Mouse (Mus musculus) cerebellum, postnatal 36 days (tissue): ENCODE measurements around the gene Rps19.
"Not testable (repeated sequence)": the region's sequence is repeated elsewhere in the genome, so short reads cannot be mapped to it uniquely, and the experiment has no call there.

ENCODE experiments used
- DNase-seq, 2 experiments: peaks; one replicate each; pipeline ENCODE4 v3.0.0; 2021 to 2022; ENCODE audit warnings: mixed read lengths in 2 of 2

Gene Rps19

DNA sequence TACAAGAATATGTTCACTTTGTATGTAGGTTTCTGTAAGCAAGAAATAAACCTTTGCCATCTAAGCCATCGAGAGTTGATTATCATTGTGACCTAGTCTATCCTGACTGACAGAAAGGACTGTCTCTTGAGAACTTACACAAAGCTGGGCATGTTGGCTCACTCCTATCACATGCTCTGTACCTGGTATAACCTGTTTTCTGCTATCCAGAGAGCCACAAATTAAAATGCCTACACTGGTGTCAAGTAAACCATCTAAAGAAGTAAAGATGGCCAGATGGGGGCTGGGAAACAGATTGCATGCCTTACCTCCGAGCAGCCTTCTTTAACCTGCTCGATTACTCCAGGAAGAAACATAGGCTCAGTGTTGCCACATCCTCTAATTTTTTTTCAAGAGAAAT lies 6.6 kb upstream of the Rps19 start:
- no peak for DNase-seq

DNA sequence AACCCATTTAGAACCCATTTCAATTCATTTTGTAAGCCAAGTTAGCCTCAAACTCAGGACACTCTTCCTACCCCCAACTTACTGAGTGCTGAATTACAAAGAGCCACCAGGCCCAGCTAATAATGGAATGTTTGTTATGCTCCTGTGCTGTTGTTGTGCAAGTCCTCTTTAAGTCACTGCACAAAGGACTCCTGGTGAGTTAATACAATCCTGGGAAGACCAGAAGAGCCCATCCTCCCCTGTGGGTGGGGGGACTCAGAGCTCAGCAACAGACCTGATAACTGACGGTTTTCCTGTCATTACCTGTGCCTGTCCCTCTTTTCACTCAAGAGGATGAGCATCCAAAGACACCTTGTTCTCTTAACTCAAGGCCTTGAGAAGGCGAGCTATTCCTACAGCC lies 4.6 kb upstream of the Rps19 start:
- DNase-seq: no peak

DNA sequence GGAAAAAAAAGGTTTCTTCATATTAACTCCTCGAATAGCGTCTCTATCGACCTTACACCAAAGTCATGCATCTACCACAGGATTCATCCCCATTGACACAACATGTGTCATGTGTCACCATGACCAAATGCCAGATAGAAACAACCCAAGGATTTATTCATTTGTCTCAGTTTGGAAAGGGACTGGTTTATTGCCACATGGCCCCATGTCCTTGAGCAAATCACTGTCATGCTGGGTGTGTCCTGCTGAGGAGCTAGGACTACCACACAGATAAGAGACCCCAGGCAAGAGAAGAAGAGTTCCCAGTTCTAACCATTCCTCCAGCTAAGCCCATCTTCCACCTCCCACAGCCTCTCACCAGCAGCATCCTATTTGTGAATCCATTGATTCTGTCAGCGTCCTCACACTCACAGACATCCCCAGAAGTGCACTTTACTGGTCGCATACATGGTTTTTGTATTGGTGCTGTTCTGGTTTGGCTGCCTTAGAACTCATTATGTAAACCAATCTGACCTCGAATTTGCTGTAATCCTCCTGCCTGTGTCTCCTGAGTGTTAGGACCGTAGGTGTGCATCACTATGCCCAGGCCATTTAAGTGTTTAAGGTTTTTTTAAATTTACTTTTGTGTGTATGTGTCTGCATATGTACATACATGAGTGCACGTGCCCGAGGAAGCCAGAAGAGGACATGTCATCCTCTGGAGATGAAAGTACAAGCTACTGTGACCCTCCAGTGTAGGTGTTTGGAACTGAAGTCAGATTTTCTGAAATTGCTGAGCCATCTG lies 1.6 kb upstream of the Rps19 start:
- no peak for DNase-seq

DNA sequence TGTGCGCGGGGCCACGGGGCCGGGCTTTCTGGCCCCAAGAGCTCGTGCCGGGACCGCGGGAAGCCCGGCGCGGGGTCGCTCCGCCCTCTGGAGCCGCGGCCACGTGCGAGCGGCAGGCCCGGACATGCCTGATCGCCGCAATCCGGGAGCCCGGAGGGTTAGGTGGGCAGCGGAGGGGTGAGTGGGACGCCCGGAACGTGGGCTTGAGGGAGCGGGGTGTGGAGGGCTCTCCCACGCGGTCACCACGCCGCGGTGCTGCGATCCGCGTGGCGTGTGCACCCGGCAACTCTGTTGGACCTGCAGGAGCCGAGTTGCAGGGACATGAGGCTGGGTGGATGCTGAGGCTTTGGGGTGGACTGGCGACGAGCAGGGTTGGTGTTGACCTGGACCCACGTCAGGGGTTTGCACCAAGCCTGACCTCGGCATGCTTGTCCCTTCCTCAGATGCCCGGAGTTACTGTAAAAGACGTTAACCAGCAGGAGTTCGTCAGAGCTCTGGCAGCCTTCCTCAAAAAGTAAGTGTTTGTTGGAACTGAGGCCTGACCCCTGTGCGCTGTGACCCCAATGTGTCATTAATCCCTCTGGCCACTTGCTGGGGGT lies 621 bp downstream of the Rps19 start:
- no peak for DNase-seq

DNA sequence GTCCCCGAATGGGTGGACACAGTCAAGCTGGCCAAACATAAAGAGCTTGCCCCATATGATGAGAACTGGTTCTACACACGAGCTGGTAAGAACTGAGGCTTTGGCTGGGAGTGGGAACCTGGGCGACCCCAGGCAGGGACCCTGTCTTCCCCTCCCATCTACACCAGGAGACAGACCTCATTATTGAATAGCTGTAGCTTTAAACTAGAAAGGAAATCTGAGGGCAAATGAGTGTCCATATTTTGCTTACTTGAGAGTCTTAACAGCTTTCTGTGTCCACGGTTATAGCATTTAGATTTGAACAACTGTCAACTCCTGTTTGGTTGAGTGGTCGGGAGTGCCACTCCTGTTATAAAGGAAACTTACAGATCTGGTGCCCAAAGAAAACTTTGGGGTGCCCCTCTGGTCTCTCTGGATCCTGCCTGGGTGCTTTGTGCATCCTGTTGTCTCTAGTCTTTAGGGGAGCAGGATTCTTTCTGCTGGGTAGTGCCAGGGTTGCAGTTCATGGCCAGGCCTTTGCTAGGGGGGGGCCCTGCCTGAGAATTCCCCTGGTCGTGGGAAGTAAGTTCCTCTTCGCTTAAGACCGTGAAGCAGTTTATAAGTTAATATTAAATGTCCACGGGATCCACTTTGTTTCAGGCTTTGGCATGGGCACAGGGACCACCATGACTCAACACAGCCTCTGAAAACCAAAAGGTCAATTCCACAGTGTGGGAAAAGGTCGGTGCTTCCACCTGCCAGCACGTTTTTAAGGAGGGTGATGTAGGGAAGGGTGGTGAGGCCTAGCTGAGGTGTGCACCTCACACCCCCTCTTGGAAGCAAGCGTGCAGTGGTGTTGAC lies 1.5 kb downstream of the Rps19 start:
- DNase-seq: no peak

DNA sequence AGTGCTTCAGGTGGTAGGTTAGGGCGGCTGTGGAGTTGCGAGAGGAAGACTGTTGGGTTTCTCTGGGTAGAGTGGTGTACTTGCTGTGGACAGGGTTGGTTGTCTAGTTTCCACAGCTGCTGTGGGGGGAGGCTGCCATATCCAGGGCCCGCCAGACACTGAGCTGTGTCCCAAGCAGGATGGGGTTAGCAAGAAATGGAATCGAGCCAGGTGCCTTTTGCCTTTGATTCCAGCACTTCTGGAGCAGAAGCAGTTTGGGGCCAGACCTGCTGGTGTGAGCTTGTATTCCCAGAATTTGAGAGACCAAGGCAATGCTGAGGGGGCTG lies 2.1 kb downstream of the Rps19 start:
- DNase-seq: no peak

DNA sequence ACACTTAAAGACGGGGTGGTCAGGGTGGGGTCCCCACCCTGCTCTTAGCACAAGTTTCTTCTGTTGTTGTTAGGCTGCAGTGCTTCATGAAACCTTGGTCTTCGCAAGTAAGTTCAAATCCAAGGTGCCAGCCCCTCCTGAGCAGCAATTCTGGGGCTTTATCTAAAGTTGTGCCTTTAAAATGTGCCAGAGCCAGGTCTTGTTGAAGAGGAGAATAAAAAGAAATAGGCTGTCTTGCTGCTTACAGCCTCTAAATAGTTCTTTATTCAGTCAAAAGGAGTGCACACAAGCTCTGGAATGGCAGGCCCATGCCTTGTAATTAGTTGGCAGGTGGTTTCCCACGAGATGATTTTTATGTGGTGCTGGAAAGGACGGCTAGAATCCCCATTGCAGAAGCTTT lies 2.9 kb downstream of the Rps19 start:
- no peak for DNase-seq

DNA sequence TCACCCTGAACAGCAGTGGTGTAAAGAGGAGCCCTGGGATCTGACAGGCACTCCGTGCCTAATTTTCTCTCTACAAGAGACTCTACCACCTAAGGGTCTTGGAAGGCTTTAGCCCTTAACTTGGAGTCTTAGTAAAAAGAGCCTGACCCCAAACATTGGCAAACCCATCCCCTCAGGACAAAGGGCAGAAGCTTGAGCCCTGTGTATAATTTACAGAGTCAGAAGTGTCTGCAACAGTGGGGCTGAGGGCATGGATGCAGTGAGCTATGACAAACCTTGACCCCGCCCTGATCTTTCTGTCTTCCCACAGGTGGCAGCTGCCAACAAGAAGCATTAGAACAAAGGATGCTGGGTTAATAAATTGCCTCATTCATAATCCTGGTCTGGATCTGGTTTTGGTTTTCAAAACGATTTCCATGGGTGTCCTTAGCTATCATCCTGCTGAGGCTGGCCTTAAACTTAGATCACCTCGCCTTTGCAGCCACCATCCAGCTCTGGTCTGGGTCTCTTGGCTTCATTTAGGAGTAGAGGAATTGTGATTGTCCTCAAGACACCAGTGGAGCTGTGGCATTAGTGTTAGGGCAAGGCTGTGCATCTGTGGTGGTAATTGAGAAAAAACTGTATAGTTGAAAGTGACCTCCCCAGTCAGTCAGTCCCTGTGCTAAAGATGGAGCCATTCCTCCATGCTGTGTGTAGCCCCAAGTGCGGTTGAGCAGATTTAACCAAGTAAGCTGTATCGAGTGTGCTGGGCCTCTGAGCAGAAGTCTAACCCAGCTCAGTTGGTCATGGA lies 5.5 kb downstream of the Rps19 start:
- DNase-seq: no peak

DNA sequence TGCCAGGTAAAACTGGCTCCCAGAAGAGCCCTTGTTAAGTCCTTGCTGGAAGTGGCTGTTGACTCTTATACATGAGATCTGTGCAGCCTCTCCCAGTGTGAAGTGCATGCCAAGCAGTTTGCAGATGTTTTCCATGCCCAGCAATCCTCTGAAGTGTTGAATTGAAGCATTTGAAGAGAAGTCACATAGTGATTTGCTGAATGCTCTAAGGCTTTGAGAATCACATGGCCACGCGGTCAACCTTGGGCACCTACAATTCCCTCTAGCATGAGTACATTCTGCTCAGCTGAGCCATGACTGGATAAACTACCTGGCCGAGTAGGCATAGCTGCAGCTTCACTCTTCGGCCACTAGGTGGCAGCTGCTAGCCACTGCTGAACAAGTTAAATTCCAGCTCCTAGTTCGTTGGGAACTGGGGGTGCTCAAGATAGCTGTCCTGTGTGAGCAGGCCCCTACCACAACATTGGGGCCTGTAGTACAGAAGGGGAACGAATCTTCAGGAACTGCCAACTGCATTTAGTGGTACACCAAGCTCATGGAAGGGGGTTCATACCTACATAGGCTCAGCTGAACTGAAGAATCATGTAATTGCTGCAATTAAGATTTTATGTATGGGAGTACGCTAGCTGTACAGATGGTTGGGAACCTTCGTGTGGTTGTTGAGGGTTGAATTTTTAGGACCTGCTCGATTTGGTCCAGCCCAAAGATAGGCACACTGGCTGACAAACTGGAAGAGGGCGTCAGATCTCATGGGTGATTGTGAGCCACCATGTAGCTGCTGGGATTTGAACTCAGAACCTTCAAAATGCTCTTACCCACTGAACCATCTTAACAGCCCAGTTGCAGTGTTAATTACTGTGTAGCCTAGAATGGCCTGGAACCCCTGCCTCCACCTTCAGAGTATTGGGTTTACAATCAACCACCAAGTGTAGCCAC lies 6.4 kb downstream of the Rps19 start:
- peak; percentile 69 to 76 for DNase-seq

DNA sequence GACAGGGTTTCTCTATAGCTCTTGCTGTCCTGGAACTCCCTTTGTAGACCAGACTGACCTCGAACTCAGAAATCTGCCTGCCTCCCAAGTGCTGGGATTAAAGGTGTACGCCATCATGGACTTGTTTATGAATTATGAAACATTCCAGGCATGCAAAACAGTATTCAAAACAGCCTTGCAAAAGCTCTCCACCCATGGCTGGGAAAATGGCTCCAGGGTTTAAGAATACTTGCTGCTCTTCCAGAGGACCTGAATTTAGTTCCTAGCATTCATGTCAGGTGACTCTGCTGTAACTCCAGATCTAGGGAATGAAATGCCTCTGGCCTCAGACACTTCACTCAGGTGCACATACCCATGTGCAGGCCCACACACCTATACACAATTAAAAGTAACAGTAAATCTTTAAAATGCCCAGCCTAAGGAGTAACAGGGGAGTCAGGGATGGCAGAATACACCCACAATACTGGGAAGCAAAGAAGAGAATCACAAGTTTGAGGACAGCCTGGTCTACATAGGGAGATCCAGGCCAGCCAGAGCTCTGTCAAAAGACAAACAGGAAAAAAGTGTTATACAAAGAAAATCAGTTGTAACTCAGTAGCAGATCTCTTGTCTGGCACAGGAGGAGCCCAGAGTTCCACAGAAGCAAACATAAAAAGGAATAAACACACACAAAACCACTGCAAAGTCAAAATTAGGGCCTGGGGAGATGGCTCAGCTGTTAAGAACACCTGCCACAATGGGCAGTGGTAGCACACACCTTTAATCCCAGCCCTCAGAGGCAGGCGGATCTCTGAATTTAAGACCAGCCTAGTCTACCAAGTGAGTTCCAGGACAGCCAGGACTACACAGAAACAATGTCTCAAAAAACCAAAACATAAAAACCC lies 7.3 kb downstream of the Rps19 start:
- DNase-seq: no peak

DNA sequence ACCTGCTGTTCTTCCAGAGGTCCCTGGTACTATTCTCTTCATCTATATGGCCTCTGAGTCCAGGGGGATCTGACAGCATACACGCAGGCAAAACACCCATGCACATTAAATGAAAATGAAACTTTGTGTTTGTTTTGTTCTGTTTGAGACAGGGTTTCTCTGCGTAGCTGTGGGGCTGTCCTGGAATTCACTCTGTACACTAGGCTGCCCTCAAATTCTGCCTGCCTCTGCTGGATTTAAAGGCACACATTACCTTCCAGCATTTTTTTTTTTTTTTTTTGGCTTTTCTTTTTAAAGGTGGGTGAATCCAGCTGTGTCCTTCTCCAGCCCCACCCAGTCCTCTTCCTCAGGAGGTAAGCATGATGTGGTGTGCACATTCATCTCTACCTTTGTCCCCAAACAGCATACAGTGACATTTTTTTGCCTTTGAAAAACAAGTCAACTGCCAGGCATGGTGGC lies 8.0 kb downstream of the Rps19 start:
- DNase-seq: no peak

DNA sequence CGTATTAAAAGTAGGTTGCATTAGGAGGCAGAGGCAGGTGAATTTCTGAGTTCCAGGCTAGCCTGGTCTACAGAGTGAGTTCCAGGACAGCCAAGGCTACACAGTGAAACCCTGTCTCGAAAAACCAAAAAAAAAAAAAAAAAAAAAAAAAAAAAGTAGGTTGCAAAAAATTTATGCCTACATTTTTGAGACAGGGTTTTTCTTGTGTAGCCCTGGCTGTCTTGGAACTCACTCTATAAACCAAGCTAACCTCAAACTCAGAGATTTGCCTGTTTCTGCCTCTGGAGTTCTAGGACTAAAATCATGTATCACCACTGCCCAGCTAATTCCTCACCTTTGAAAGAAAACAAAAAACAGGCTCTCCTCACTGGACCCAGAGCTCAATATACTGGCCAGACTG lies 11.6 kb downstream of the Rps19 start:
- DNase-seq: not testable (repeated sequence)

DNA sequence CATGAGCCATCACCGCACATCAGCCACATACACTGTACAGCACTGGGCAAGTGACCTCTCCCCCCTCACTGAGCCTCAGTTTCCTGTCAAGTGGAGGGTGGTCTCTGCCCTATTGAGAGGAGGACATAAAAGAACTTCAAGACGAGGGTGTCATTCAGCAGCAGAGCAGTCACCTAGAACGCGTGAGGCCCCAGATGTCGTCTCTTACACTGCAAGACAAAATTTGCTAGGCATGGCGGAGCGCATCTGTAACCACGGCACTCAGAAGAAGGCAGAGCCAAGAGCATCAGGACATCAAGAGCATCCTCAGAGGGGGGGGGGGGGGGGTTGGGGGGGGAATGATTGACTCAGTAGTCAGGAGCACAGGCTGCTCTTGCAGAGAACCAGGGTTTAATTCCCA lies 12.1 kb downstream of the Rps19 start:
- DNase-seq: no peak

DNA sequence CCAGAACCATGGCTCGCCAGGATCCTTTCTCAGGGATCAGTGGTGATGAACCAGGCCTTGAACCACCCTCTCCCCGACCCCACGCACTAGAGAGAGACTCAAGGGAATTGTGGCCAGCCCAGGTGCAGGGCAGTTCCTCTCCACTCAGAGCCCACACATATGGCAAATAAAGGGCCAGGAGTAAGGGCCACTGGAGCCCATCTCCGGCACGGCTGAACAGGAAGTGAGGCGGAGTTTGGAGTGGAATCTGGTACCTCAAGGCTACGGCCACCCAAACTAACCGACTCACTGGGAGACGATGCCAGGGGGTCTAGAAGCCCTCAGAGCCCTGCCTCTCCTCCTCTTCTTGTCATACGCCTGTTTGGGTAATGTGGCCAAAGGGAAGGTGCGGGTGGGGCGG lies 13.1 kb downstream of the Rps19 start, which contains the start of gene Cd79a:
TSS of gene Cd79a (plus strand) at position 158 of the 400 bp plus-strand sequence.
- no peak for DNase-seq

DNA sequence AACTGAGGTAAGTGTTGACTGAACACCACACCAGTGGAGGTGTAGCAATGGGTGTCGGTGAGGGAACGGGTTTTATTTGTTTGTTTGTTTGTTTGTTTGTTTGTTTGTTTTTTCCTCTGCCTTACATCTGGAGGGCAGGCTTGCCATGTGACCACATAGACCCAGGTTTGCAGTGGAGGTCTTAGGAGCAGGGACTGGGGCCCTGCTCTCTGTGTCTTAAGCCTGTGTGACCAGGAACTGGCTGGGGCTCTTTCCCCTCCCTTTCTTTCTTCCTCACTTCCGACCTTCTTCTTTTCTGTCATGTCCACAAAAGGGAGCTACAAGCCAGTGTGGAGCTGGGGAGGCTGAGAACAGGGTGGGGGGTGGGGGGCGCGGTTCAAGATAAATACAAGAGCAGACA lies 13.8 kb downstream of the Rps19 start:
- no peak for DNase-seq

DNA sequence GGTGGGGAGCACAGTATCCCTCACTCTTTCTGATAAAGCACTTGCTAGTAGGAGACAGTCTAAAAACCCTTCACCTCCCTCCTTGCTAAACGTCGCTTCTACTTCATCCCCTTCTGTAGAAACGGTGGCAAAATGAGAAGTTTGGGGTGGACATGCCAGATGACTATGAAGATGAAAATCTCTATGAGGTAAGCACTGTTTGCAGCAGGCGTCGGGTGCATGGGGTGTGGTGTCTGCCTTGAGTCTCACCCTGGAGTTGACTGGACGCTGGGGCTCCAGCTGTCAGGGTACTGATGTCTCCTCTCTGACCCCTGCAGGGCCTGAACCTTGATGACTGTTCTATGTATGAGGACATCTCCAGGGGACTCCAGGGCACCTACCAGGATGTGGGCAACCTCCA lies 16.9 kb downstream of the Rps19 start:
- no peak for DNase-seq

DNA sequence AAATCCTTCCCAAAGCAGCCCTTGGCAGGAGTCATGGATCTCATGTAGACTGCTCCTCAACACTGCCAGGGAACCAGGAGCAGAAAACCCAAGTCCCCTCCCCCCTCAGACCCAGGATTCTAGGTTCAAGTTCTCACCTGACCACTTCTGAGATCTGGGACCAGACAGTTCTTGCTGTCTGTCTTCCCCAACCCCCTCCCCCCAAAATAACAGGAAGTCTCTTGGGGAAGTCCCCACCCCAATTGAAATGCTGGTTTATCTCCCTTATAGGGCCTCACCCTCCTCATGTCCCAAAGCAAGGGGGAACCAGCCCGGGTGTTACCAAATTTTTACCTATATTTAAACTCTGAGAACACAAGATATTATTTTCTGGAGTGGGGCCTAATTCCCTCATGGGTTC lies 17.7 kb downstream of the Rps19 start:
- no peak for DNase-seq

DNA sequence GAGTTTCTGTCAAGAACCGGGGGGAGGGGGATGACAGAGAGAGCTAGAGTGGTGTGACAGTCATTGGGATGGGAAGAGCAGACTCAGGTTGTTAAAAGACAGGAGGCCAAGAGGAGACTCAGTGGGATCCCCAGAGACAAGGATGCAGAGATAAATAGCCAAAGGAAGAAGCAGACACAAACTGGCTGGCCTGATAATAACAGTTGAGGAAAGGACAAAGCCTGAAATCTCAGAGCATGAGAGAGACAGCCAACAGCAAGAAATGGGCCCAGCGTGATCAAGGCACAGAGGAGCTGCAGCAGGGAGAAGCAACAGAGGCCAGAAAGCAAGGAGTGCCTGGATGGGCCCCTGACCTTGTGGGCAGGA lies 18.1 kb downstream of the Rps19 start:
- DNase-seq: no peak

DNA sequence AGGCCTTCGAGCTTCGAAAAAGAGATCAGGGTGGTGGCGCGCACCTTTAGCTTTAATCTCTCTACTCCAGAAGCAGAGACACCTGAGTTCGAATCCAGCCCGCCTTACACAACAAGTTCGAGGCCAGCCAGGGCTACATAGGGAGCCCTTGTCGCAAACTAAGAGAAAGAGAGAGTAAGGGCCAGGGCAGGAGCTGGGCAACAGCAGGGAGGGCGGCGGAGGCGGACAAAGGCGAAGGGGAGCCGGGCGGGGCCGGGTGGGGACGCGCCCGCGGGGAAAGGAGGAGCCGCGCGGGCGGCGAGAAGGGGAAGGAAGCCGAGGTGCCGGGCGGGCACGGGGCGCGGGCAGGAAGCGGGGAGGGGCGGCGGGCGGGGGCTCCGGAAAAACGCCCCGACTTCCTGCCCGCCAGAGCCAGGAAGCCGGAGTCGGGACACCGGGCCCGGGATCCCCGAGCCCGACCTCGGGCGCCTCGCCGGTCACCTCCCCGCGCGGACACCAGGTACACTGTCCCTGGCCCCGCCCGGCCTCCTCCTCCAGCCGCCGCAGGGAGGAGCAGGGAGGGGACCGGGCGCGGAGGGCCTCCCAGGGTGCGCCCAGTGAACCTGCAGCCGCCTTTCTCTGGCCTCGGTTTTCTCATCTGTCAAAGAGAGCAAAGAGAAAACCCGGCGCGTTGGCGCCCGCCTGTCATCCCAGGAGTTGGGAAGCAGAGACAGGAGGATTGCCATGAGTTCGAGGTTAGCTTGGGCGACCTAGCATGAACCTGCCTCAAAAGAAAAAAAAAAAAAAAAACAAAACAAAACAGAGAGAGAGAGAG lies 18.7 kb downstream of the Rps19 start, which contains the start of gene Arhgef1:
TSS of gene Arhgef1 (plus strand) at position 283 of the 814 bp plus-strand sequence.
- peak; percentile 43 to 55 for DNase-seq

DNA sequence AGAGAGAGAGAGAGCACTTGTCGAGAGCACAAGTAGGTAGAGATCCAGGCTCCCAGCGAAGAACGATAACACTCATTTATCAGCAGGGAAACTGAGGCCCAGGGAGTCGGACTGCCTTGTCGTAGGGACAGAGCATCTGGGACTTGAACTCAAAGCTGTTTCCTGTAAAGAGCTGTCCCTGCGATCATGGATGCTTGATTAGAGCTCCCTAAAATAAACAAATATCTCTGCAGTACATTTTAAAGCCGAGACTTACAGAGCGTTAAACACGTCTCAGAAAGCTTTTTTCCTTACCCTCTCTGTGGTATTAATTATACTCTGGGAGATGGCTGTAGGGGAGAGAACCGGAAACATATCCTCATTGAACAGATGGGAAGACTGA lies 19.3 kb downstream of the Rps19 start:
- DNase-seq: no peak
